Mouse (Mus musculus): ENCODE results near the gene Sdr39u1. TPM values are rescaled to one million over a fixed set of nuclear protein-coding genes. Genes with fewer than 3 reads are reported as not detected.
A peak's percentile ranks its signal among the peaks of the same experiment; 100 is the strongest.

Gene Sdr39u1
- polyA plus RNA-seq, 1 experiment, result 13.2 TPM

DNA sequence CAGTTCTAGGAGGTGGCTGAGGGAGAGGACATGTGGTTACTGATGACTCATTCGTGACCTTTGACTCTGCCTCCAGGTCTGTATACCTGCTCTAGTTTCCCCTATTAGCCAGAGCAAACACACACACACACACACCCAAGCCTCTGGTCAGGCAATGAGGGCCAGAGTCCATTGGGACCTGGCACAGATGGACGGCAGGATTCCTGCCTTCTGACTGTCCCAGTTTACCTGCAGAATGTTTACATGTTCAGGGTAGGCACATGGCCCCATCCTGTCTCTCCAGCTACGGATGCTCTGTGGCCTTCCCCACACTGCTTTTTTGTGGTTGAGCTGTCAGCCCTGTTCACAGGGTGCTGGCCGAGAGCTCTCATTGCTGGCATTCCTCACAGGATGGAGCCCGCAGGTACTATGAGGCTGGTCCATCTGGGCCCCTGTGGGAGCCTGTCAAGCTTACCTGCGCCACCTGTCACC lies 17.9 kb downstream of the Sdr39u1 start:
- Histone ChIP-seq H3K27ac (ENCODE audit: insufficient read depth, low read length) (no peak overlapping the region), H3K9me3 (replicated peaks; ENCODE audit: control insufficient read depth, insufficient read depth, low read length, poor library complexity, severe bottlenecking) (no peaks in the 10 kb centered on the region), H3K27me3 (ENCODE audit: control insufficient read depth, insufficient read depth, low read length, poor library complexity, severe bottlenecking) (no peaks in the 10 kb centered on the region), H3K36me3 (ENCODE audit: control insufficient read depth, insufficient read depth, low read length, poor library complexity, severe bottlenecking) (no peaks in the 10 kb centered on the region), H3K9ac (ENCODE audit: low read depth, poor library complexity, severe bottlenecking) (no peak overlapping the region), H3K4me1 (ENCODE audit: control insufficient read depth, insufficient read depth, low read length) (peaks cover 21% of the 10 kb centered on the region), H3K4me3 (ENCODE audit: low read depth, low read length) (no peak overlapping the region)
- TF ChIP-seq EP300 (IDR thresholded peaks at IDR 0.05; ENCODE audit: insufficient read depth, low read depth, low read length), result 0 out of 2 replicates have a peak, but pooled peaks have one; percentile 25
- no peak for TF ChIP-seq CTCF (IDR thresholded peaks at IDR 0.05; ENCODE audit: low read depth, low read length)

DNA sequence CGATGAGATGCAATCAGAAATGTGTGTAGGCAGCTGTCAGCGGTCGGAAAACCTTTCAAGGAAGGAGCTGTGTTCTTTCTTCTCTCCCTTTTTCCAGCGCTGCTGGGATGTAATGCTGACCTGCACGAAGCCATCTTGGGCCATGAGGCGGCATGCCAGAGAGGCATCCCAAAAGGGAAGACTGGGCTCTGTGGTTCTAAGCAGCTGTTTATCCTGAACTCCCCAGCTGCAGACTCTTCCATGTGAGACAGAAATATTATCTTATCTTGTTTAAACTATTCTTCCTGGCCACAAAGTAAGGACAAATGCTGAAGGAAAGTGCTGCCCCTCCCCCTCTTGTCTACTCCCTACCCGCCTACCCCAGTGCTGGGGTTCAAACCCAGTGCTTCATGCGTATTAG lies 19.1 kb downstream of the Sdr39u1 start:
- no peaks in the 10 kb centered on the region for H3K9me3 ChIP-seq (replicated peaks; ENCODE audit: control insufficient read depth, insufficient read depth, low read length, poor library complexity, severe bottlenecking)
- H3K27ac ChIP-seq (ENCODE audit: insufficient read depth, low read length), result no peak overlapping the region
- H3K36me3 ChIP-seq (ENCODE audit: control insufficient read depth, insufficient read depth, low read length, poor library complexity, severe bottlenecking), result no peaks in the 10 kb centered on the region
- no peak for TF ChIP-seq CTCF (IDR thresholded peaks at IDR 0.05; ENCODE audit: low read depth, low read length)
- no peak for TF ChIP-seq EP300 (IDR thresholded peaks at IDR 0.05; ENCODE audit: insufficient read depth, low read depth, low read length)
- TF ChIP-seq POLR2A (IDR thresholded peaks at IDR 0.05; ENCODE audit: insufficient read depth, low read length), result no peak
- H3K27me3 ChIP-seq (ENCODE audit: control insufficient read depth, insufficient read depth, low read length, poor library complexity, severe bottlenecking), result no peaks in the 10 kb centered on the region
- H3K4me3 ChIP-seq (ENCODE audit: low read depth, low read length), result no peak overlapping the region
- peaks cover 19% of the 10 kb centered on the region for H3K4me1 ChIP-seq (ENCODE audit: control insufficient read depth, insufficient read depth, low read length)
- no peak overlapping the region for H3K9ac ChIP-seq (ENCODE audit: low read depth, poor library complexity, severe bottlenecking)

DNA sequence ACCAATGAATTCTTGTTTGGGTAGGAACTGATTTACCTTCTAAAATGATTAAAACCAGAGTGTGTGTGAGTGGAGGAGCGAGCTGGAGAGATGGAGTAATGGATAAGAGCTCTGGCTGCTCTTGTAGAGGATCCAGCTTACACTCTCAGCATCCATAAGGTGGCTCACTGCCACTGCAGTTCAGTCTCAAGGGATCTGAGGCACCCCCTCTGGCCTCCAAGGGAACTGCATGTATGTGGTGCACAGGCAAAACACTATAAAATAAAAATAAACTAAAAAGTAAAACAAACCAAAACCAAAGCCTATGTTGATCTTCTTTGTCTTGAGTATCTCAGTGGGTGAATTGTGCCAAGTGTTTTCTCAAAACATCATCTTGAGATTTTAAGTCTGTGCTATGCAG lies 20.5 kb downstream of the Sdr39u1 start:
- Histone ChIP-seq H3K4me1 (ENCODE audit: control insufficient read depth, insufficient read depth, low read length) (peaks cover 19% of the 10 kb centered on the region), H3K9me3 (replicated peaks; ENCODE audit: control insufficient read depth, insufficient read depth, low read length, poor library complexity, severe bottlenecking) (no peaks in the 10 kb centered on the region), H3K36me3 (ENCODE audit: control insufficient read depth, insufficient read depth, low read length, poor library complexity, severe bottlenecking) (no peaks in the 10 kb centered on the region), H3K27me3 (ENCODE audit: control insufficient read depth, insufficient read depth, low read length, poor library complexity, severe bottlenecking) (no peaks in the 10 kb centered on the region), H3K9ac (ENCODE audit: low read depth, poor library complexity, severe bottlenecking) (no peak overlapping the region), H3K27ac (ENCODE audit: insufficient read depth, low read length) (no peak overlapping the region), H3K4me3 (ENCODE audit: low read depth, low read length) (no peak overlapping the region)
- TF ChIP-seq EP300 (IDR thresholded peaks at IDR 0.05; ENCODE audit: insufficient read depth, low read depth, low read length), result no peak
- TF ChIP-seq CTCF (IDR thresholded peaks at IDR 0.05; ENCODE audit: low read depth, low read length), result peak; percentile 94

DNA sequence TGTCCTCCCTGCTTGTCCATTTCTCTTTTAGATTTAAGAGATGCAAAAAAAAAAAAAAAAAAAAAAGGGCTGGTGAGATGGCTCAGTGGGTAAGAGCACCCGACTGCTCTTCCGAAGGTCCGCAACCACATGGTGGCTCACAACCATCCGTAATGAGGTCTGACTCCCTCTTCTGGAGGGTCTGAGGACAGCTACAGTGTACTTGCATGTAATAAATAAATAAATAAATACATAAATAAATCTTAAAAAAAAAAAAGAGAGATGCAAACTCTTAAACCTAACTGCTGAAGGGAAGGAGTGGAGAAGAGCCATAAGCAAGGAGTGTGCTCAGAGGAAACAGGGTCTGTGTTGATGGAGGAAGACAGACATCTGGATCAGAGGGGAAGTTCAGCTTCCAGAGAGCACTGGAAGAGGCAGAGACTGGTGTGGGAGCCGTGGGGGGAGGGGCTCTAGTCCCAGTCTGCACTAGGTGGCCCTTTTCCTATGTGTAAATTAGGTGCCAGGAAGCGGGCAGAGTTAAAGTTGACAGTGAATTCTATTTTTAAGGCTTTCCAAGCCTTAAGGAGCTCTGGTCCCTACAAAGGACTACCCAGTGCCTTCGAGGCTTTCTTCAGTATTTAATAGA lies 21.7 kb downstream of the Sdr39u1 start:
- Histone ChIP-seq H3K4me3 (ENCODE audit: low read depth, low read length) (no peak overlapping the region), H3K27me3 (ENCODE audit: control insufficient read depth, insufficient read depth, low read length, poor library complexity, severe bottlenecking) (no peaks in the 10 kb centered on the region), H3K36me3 (ENCODE audit: control insufficient read depth, insufficient read depth, low read length, poor library complexity, severe bottlenecking) (no peaks in the 10 kb centered on the region), H3K9ac (ENCODE audit: low read depth, poor library complexity, severe bottlenecking) (no peak overlapping the region), H3K9me3 (replicated peaks; ENCODE audit: control insufficient read depth, insufficient read depth, low read length, poor library complexity, severe bottlenecking) (no peaks in the 10 kb centered on the region), H3K4me1 (ENCODE audit: control insufficient read depth, insufficient read depth, low read length) (peaks cover 14% of the 10 kb centered on the region), H3K27ac (ENCODE audit: insufficient read depth, low read length) (no peak overlapping the region)
- TF ChIP-seq CTCF (IDR thresholded peaks at IDR 0.05; ENCODE audit: low read depth, low read length), result peak; percentile 27
- TF ChIP-seq POLR2A (IDR thresholded peaks at IDR 0.05; ENCODE audit: insufficient read depth, low read length), result no peak

DNA sequence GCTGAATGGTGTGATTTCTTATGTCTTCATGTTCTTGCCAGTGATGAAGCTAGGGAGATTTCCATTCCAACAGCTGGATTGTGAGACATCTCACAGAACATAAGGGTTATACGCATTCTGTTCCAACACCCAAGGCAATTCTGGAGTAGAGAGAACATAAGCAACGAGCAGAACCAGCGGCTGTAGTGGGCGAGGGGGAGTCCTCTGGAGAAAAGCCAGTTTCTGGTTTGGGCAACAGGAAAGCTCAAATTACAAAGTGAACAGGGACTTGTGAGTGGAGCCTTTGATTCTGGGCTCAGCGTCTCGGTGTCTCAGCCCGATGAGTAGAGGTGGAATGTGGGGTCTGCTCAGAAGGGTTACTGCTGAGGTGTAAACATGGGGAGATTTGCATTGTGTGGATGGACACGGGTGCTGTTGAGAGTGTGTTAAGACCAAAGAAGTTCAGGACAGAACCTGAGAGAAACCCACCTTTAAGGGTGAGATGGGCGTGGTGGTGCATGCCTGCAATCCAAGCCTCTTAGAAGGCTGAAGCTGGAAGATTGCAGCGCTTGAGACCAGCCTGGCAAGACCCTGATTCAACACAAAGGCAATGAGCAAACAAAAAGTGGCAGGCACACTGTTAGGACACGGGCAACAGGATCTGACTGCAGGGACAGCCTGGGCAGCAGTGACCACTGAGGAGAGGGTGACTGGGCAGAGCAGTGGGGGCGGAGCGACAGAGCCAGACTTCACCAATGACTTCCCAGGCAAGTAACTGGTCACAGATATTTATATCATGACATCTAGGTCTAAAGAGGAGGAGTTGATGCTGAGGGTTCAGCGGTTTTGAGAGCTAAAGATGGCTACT lies 22.4 kb downstream of the Sdr39u1 start:
- Histone ChIP-seq H3K9ac (ENCODE audit: low read depth, poor library complexity, severe bottlenecking) (no peak overlapping the region), H3K9me3 (replicated peaks; ENCODE audit: control insufficient read depth, insufficient read depth, low read length, poor library complexity, severe bottlenecking) (no peaks in the 10 kb centered on the region), H3K4me1 (ENCODE audit: control insufficient read depth, insufficient read depth, low read length) (peaks cover 8% of the 10 kb centered on the region), H3K27ac (ENCODE audit: insufficient read depth, low read length) (no peak overlapping the region), H3K36me3 (ENCODE audit: control insufficient read depth, insufficient read depth, low read length, poor library complexity, severe bottlenecking) (no peaks in the 10 kb centered on the region), H3K4me3 (ENCODE audit: low read depth, low read length) (no peak overlapping the region), H3K27me3 (ENCODE audit: control insufficient read depth, insufficient read depth, low read length, poor library complexity, severe bottlenecking) (no peaks in the 10 kb centered on the region)
- no peak for TF ChIP-seq CTCF (IDR thresholded peaks at IDR 0.05; ENCODE audit: low read depth, low read length)
- no peak for TF ChIP-seq EP300 (IDR thresholded peaks at IDR 0.05; ENCODE audit: insufficient read depth, low read depth, low read length)
- TF ChIP-seq POLR2A (IDR thresholded peaks at IDR 0.05; ENCODE audit: insufficient read depth, low read length), result no peak
